Mouse (Mus musculus) embryonic fibroblast, embryonic 13.5 days (primary cell): ENCODE data around the gene Cand2. TPM values are rescaled to one million over a fixed set of nuclear protein-coding genes. Genes with fewer than 3 reads are reported as not detected.
A peak's percentile ranks its signal among the peaks of the same experiment; 100 is the strongest.

Experiments
- H3K27ac ChIP-seq: 2 replicates; pipeline ENCODE4 v1.5.1; 2012; ENCODE audit warnings: low read length, control low read depth, inconsistent platforms; ENCODE audit not compliant: insufficient read depth
- H3K4me1 ChIP-seq: 2 replicates; pipeline ENCODE4 v1.6.1; 2011; ENCODE audit warnings: low read length; ENCODE audit not compliant: control insufficient read depth, insufficient read depth
- H3K4me3 ChIP-seq: 2 replicates; pipeline ENCODE4 v1.5.1; 2011; ENCODE audit warnings: mild to moderate bottlenecking, control low read depth, low read length; ENCODE audit not compliant: insufficient read depth
- CTCF ChIP-seq: IDR thresholded peaks from 2 replicates; pipeline ENCODE4 v1.5.1; 2011; ENCODE audit warnings: mild to moderate bottlenecking, control low read depth, low read length, moderate library complexity, borderline replicate concordance; ENCODE audit not compliant: insufficient read depth
- POLR2A ChIP-seq: IDR thresholded peaks from 2 replicates; pipeline ENCODE4 v1.6.1; 2011; ENCODE audit warnings: low read depth, mild to moderate bottlenecking, control low read depth, low read length, moderate library complexity
- polyA plus RNA-seq: library from polyadenylated mRNA; stranded (reverse); fragments of >200 nt; gene quantifications from 2 replicates; pipeline ENCODE4 v1.2.4, GENCODE M21; 2011; ENCODE audit warnings: low read depth; ENCODE audit not compliant: missing spikeins, insufficient read length

Gene Cand2
- polyA plus RNA-seq, 1 experiment, result 12.0 TPM

- no peak for TF ChIP-seq CTCF
- TF ChIP-seq POLR2A, result no peak
- no peak overlapping the region for H3K4me3 ChIP-seq
- no peak overlapping the region for H3K27ac ChIP-seq
- peaks cover 8% of the 10 kb centered on the region for H3K4me1 ChIP-seq
These were observed 14.9 kb upstream of the Cand2 start for GRCm38 (mm10) chr6:115759461-115759860.

GRCm38 (mm10) chr6:115760137-115760536 is 14.2 kb upstream of the Cand2 start:
- H3K4me1 ChIP-seq, result peaks cover 8% of the 10 kb centered on the region
- no peak overlapping the region for H3K27ac ChIP-seq
- no peak for TF ChIP-seq POLR2A
- no peak for TF ChIP-seq CTCF
- H3K4me3 ChIP-seq, result no peak overlapping the region

DNA sequence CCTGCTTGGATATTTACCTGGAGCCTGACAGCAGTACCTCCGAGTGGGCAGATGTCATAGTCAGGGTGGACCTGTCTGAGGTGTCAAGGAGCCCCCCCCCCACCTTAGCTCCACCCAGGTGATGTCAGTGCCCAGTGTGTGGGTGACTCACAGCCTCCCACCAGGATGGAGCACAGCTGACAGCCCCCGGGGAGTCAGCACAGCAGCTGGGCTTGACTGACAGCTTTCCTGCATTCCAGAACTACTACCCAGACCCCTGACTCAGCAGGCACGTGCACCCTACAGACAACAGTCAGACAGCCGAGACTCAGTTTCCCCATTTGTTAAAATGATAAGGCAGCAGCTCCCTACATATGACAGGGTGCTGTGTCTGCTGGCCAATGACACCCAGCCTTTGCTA is 13.4 kb upstream of the Cand2 start:
- no peak for TF ChIP-seq POLR2A
- TF ChIP-seq CTCF, result no peak
- Histone ChIP-seq H3K4me1 (peaks cover 8% of the 10 kb centered on the region), H3K4me3 (no peak overlapping the region), H3K27ac (no peak overlapping the region)

GRCm38 (mm10) chr6:115761995-115762756 is 12.2 kb upstream of the Cand2 start, which contains the start of gene Tmem40:
Tmem40 (minus strand) TSS chr6:115762410.
- Histone ChIP-seq H3K4me3 (no peak within 1 kb of the TSS), H3K4me1 (peaks cover 8% of the 10 kb centered on the region)

DNA sequence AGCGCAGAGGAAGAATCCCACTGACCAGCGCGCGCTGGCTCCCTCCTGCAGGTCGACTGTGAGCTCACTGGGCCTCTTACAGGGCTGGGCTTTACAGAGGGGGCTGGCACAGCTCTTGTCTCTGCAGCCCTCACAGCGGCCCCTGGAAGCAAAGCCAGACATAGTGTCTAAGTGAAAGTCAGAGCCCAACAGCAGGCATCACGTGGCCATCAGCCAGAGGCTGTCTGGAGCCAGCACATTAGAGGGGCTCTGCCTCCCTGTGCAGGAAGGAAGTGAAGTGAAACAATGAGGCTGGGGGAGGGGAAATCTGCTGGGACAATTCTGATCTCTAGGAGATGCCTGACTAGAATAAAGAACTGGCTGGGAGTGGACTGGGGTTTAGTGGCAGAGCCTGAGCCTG is 10.2 kb upstream of the Cand2 start:
- no peak overlapping the region for H3K4me3 ChIP-seq
- H3K27ac ChIP-seq, result no peak overlapping the region
- TF ChIP-seq POLR2A (no peak), CTCF (no peak)
- H3K4me1 ChIP-seq, result peaks cover 14% of the 10 kb centered on the region

More at GRCm38 (mm10) chr6:115761995-115762756, 12.2 kb upstream of the Cand2 start, which contains the start of gene Tmem40:
- TF ChIP-seq POLR2A (no peak), CTCF (no peak)
- H3K27ac ChIP-seq, result peak within 1 kb of the TSS; percentile 62

DNA sequence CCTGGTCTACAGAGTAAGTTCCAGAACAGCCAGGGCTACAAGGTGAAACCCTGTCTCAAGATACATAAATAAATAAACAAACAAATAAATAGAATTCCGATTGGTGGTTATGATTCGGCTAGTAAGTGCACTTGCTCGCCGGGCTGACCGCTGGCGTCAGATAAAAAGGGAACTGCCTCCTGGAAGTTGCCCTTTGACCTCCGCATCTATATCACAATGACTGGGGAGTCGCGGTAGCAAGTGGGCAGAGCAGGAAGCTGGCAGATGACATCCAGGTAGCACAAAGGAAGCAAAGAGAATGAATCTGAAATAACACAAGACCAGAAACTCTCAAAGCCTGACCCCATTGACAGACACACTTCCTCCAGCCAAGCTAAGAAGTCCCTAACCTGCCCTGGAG is 7.0 kb upstream of the Cand2 start:
- no peak for TF ChIP-seq POLR2A
- TF ChIP-seq CTCF, result no peak
- Histone ChIP-seq H3K27ac (no peak overlapping the region), H3K4me3 (no peak overlapping the region), H3K4me1 (peaks cover 8% of the 10 kb centered on the region)

GRCm38 (mm10) chr6:115768207-115768606 is 6.1 kb upstream of the Cand2 start:
- no peak overlapping the region for H3K4me3 ChIP-seq
- peaks cover 5% of the 10 kb centered on the region; the same call in 1 of the 2 replicates for H3K4me1 ChIP-seq
- no peak overlapping the region for H3K27ac ChIP-seq
- TF ChIP-seq POLR2A (no peak), CTCF (no peak)

- Histone ChIP-seq H3K27ac (no peak overlapping the region), H3K4me3 (no peak overlapping the region), H3K4me1 (peaks cover 5% of the 10 kb centered on the region; the same call in 1 of the 2 replicates)
- TF ChIP-seq POLR2A (no peak), CTCF (no peak)
These were observed 4.2 kb upstream of the Cand2 start for GRCm38 (mm10) chr6:115770059-115770670.

DNA sequence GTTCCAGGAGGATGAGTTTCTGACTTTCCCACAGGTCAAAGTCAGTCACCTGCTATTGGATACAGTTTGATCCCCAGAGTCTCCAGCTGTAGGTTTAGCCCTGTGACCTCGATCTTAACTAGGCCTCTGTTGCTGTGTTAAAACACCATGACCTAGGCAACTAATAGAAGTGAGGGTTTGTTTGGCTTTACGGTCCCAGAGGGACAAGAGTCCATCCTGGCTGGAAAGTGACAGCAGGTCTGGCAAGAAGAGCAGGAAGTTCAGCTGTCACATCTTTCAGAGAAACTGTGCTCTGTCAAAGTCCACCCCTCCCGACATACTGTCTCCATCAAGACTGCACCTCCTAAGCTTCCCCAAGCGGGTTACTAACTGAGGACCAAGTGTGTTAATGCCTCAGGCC is 3.5 kb upstream of the Cand2 start:
- peaks cover 9% of the 10 kb centered on the region; the same call in 1 of the 2 replicates for H3K4me1 ChIP-seq
- H3K4me3 ChIP-seq, result no peak overlapping the region
- no peak overlapping the region for H3K27ac ChIP-seq
- TF ChIP-seq POLR2A (no peak), CTCF (no peak)

DNA sequence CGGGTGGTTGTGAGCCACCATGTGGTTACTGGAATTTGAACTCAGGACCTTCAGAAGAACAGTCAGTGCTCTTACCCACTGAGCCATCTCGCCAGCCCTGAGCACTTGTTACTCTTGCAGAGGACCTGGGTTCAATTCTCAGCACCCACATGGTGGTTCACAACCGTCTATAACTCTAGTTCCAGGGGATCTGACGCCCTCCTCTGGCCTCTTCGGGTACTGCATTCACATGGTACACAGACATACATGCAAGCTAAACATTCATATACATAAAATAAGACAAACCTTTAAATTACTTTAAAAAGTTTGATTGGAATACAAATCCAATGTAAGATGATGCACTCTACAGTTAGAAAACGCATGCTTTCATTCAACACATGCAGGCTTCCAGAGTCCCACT is 2.1 kb upstream of the Cand2 start:
- Histone ChIP-seq H3K4me1 (peaks cover 13% of the 10 kb centered on the region; the same call in 1 of the 2 replicates), H3K4me3 (no peak overlapping the region), H3K27ac (no peak overlapping the region)
- TF ChIP-seq POLR2A (no peak), CTCF (no peak)

DNA sequence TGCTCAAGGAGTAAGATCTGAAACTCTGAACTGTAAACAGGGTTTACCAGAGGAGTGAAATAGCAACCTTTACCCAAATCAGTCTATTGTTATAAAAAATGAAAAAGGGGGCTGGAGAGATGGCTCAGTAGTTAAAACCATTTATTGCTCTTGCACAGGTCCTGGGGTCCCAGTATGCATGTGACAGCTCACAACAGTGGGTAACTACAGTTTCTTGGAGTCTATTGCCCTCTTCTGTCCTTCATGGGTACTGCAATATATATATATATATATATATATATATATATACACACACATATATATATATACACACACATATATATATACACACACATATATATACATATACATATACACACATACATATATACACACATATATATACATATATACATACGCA is 1.7 kb upstream of the Cand2 start:
- no peak for TF ChIP-seq CTCF
- TF ChIP-seq POLR2A, result no peak
- H3K4me3 ChIP-seq, result no peak overlapping the region
- H3K27ac ChIP-seq, result no peak overlapping the region
- peaks cover 13% of the 10 kb centered on the region; the same call in 1 of the 2 replicates for H3K4me1 ChIP-seq
